Mouse (Mus musculus): ENCODE measurements around the gene Ankdd1b. TPM values are rescaled to one million over a fixed set of nuclear protein-coding genes. Genes with fewer than 3 reads are reported as not detected.
A peak's percentile ranks its signal among the peaks of the same experiment; 100 is the strongest.

Ankdd1b gene
- polyA plus RNA-seq, 1 experiment from 2014 or later: 0.11 TPM

DNA sequence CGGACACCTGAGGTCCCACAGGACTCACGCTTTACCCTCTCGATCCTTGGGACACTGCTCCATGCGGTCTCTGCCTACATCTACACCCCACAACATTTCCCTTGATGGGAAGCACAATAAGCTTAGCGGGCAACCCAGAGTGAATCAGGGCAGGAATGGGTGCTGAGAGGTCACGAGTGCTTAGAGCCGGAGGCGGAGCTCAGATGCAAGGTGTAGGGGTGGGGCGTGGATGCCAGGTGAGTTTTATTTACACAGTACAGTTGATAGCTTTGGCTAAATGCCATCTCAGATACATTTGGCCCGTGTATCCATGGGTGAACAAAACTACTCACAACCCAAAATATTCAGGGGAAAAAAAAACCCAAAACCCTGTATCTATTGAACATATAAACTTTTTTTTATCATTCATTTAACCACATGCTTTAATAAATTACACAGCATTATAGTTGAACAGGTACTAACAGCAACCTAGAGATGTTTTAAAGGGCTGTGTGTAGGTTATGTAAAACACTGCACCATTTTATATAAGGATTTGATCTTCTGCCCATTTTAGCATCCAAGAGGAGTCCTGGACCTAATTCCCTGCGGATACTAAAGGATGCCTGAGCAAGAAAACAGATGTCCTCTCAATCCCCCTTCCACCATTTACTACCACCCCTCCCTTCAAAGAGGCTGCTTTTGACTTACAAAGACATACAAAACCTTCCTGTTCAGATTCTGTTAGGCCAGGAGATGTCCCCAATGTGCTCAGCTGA lies 19.4 kb downstream of the Ankdd1b start:
- no peaks in the 10 kb centered on the region for H3K4me1 ChIP-seq (ENCODE audit: control insufficient read depth, insufficient read depth, low read length)
- H3K9ac ChIP-seq (ENCODE audit: low read length): no peak overlapping the region
- 89% methylated on average over 11 of the region's 11 CpGs for WGBS
- no peak overlapping the region for H3K4me3 ChIP-seq (ENCODE audit: low read depth, low read length)
- DNase-seq (ENCODE audit: low spot score): no peak
- no peak for ATAC-seq (ENCODE audit: insufficient number of reproducible peaks, low FRiP score, low TSS enrichment, low read depth)
- H3K4me2 ChIP-seq (ENCODE audit: low read depth, severe bottlenecking): no peak overlapping the region
- H3K27ac ChIP-seq (replicated peaks; ENCODE audit: low read depth, low read length): no peak overlapping the region
- H3K9me3 ChIP-seq (ENCODE audit: control insufficient read depth, low read length): no peaks in the 10 kb centered on the region
- no peaks in the 10 kb centered on the region for H3K36me3 ChIP-seq (ENCODE audit: control insufficient read depth, insufficient read depth, low read length)
- no peaks in the 10 kb centered on the region for H3K27me3 ChIP-seq (ENCODE audit: control insufficient read depth, insufficient read depth, low read length)

DNA sequence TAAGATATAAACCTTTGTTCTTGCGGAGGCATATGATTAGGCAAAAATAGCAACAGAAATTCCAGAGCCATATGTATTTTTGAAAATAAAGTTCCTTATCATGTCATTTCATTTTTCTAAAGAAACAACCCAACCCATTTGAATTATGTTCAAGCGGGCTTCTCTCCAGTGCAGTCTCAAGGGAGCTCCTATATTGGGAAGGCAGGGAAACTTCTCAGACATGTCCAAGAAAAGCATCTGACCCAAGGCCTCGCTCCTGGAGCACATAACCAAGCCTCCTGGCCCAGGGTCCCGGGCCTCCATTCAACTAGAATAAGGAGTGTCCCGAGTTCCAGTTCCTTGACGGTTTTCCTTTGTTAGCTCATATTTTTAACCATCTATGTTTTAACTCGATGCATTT lies 20.1 kb downstream of the Ankdd1b start:
- H3K4me2 ChIP-seq (ENCODE audit: low read depth, severe bottlenecking): no peak overlapping the region
- H3K36me3 ChIP-seq (ENCODE audit: control insufficient read depth, insufficient read depth, low read length): no peaks in the 10 kb centered on the region
- WGBS: 91% methylated on average over 7 of the region's 7 CpGs
- no peaks in the 10 kb centered on the region for H3K4me1 ChIP-seq (ENCODE audit: control insufficient read depth, insufficient read depth, low read length)
- no peak overlapping the region for H3K9ac ChIP-seq (ENCODE audit: low read length)
- ATAC-seq (ENCODE audit: insufficient number of reproducible peaks, low FRiP score, low TSS enrichment, low read depth): no peak
- no peak for DNase-seq (ENCODE audit: low spot score)
- H3K27ac ChIP-seq (replicated peaks; ENCODE audit: low read depth, low read length): no peak overlapping the region
- H3K27me3 ChIP-seq (ENCODE audit: control insufficient read depth, insufficient read depth, low read length): no peaks in the 10 kb centered on the region
- no peaks in the 10 kb centered on the region for H3K9me3 ChIP-seq (ENCODE audit: control insufficient read depth, low read length)
- H3K4me3 ChIP-seq (ENCODE audit: low read depth, low read length): no peak overlapping the region

DNA sequence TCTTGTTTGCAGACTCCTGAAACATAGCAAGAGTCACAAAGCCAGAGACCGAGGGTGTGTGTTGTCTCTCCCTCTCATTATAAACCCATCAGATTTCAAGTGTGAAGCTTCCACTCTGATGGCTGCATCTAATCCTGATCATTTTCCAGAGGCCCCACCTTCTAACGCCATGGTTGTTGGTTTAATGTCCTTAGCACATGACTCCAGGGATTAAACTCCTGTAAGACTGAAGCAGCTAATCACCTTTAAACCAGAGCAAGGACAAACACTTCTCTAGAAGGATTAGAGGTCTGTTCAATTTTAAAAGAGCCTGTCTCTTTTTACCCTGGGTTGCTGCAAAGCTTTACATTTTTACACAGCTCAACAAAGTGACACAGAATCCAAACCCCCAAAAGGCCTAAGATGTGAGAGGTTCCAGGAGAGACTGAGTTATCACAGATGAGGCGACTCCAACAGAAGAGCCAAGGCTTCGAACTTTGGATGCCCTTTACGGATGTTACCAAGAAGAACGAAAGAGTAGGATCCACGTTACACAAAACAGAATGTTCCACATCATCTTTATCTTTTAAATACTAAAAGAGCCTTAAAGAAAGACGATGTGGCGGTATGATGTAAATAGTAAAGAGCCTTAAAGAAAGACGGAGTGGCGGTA lies 20.7 kb downstream of the Ankdd1b start:
- Histone ChIP-seq H3K4me3 (ENCODE audit: low read depth, low read length) (no peak overlapping the region), H3K4me2 (ENCODE audit: low read depth, severe bottlenecking) (no peak overlapping the region), H3K36me3 (ENCODE audit: control insufficient read depth, insufficient read depth, low read length) (no peaks in the 10 kb centered on the region), H3K27ac (replicated peaks; ENCODE audit: low read depth, low read length) (no peak overlapping the region), H3K27me3 (ENCODE audit: control insufficient read depth, insufficient read depth, low read length) (no peaks in the 10 kb centered on the region), H3K4me1 (ENCODE audit: control insufficient read depth, insufficient read depth, low read length) (no peaks in the 10 kb centered on the region), H3K9me3 (ENCODE audit: control insufficient read depth, low read length) (no peaks in the 10 kb centered on the region), H3K9ac (ENCODE audit: low read length) (no peak overlapping the region)
- DNase-seq (ENCODE audit: low spot score) (no peak), ATAC-seq (ENCODE audit: insufficient number of reproducible peaks, low FRiP score, low TSS enrichment, low read depth) (no peak)
- 86% methylated on average over 11 of the region's 11 CpGs for WGBS

DNA sequence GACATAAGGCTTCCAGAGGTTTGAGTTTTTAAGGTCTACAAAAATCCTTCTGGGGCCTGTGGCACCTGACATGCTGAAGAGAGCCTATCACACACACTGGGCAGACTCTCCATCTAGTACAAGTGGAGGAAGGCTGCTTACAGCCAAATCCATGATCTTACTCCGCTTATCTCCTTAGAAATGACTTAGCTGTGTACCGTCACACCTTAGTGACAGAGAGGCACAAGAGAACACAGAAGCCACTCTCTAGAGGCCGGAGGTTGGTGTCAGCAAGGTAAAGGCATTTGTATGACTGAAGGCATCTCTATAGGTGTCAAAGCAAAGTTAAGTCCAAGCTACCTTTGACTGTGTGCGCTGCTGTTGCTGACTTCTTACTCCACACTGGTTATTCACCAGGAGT lies 30.6 kb downstream of the Ankdd1b start:
- no peak for ATAC-seq (ENCODE audit: insufficient number of reproducible peaks, low FRiP score, low TSS enrichment, low read depth)
- H3K9ac ChIP-seq (ENCODE audit: low read length): no peak overlapping the region
- H3K27ac ChIP-seq (replicated peaks; ENCODE audit: low read depth, low read length): no peak overlapping the region
- no peak overlapping the region for H3K4me3 ChIP-seq (ENCODE audit: low read depth, low read length)
- H3K4me1 ChIP-seq (ENCODE audit: control insufficient read depth, insufficient read depth, low read length): no peaks in the 10 kb centered on the region
- no peaks in the 10 kb centered on the region for H3K9me3 ChIP-seq (ENCODE audit: control insufficient read depth, low read length)
- H3K4me2 ChIP-seq (ENCODE audit: low read depth, severe bottlenecking): no peak overlapping the region
- WGBS: 91% methylated on average over 4 of the region's 4 CpGs
- H3K27me3 ChIP-seq (ENCODE audit: control insufficient read depth, insufficient read depth, low read length): no peaks in the 10 kb centered on the region
- no peaks in the 10 kb centered on the region for H3K36me3 ChIP-seq (ENCODE audit: control insufficient read depth, insufficient read depth, low read length)
- no peak for DNase-seq (ENCODE audit: low spot score)

DNA sequence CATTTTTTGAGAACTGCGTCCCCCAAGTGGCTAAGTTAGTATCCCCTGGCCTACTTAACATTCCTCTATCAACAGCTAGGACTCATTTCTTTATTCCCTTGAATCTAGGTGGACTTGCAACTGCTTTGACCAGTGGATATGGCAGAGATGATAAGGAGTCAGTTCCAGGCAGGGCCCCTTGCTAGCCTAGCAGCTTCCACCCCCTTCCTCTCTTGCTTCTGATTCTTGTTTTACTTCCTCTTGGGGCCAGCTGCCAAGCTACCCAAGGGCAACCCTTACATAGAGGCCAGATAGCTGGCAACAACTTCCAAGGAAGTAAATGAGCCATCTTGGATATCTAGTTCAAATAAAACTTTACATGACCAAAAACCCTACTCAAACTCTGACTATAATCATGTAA lies 34.1 kb downstream of the Ankdd1b start:
- Histone ChIP-seq H3K9ac (ENCODE audit: low read length) (no peak overlapping the region), H3K4me1 (ENCODE audit: control insufficient read depth, insufficient read depth, low read length) (peaks cover 2% of the 10 kb centered on the region; the same call in 1 of the 2 replicates), H3K27me3 (ENCODE audit: control insufficient read depth, insufficient read depth, low read length) (no peaks in the 10 kb centered on the region), H3K4me2 (ENCODE audit: low read depth, severe bottlenecking) (no peak overlapping the region), H3K4me3 (ENCODE audit: low read depth, low read length) (no peak overlapping the region), H3K27ac (replicated peaks; ENCODE audit: low read depth, low read length) (no peak overlapping the region), H3K36me3 (ENCODE audit: control insufficient read depth, insufficient read depth, low read length) (no peaks in the 10 kb centered on the region), H3K9me3 (ENCODE audit: control insufficient read depth, low read length) (no peaks in the 10 kb centered on the region)
- WGBS: 89% methylated on average over 1 of the region's 1 CpGs
- ATAC-seq (ENCODE audit: insufficient number of reproducible peaks, low FRiP score, low TSS enrichment, low read depth) (no peak), DNase-seq (ENCODE audit: low spot score) (no peak)

DNA sequence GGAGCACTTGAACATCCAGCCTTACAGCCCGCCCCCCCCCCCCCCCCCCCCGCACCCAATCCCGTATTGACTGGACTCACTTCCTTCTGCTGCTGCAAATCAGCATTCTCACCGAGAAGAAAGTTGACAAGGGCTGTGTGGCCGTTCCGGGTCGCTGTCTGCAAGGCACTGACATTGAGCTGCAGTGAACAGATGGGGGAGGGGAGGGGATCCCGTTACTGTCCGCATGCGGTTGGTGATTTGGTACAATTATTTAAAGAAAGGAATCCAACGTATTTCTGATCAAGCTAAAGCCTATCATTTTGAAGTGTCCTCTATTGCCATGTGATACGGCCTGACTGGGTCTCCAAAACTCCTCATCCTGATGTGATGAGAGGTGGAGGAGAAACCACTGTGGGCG lies 35.2 kb downstream of the Ankdd1b start:
- H3K4me3 ChIP-seq (ENCODE audit: low read depth, low read length): no peak overlapping the region
- no peak overlapping the region for H3K9ac ChIP-seq (ENCODE audit: low read length)
- H3K4me1 ChIP-seq (ENCODE audit: control insufficient read depth, insufficient read depth, low read length): peaks cover 2% of the 10 kb centered on the region; the same call in 1 of the 2 replicates
- WGBS: 53% methylated on average over 12 of the region's 13 CpGs
- H3K27me3 ChIP-seq (ENCODE audit: control insufficient read depth, insufficient read depth, low read length): no peaks in the 10 kb centered on the region
- H3K4me2 ChIP-seq (ENCODE audit: low read depth, severe bottlenecking): no peak overlapping the region
- no peaks in the 10 kb centered on the region for H3K36me3 ChIP-seq (ENCODE audit: control insufficient read depth, insufficient read depth, low read length)
- peak; percentile 27 for DNase-seq (ENCODE audit: low spot score)
- H3K27ac ChIP-seq (replicated peaks; ENCODE audit: low read depth, low read length): no peak overlapping the region
- H3K9me3 ChIP-seq (ENCODE audit: control insufficient read depth, low read length): no peaks in the 10 kb centered on the region
- no peak for ATAC-seq (ENCODE audit: insufficient number of reproducible peaks, low FRiP score, low TSS enrichment, low read depth)

DNA sequence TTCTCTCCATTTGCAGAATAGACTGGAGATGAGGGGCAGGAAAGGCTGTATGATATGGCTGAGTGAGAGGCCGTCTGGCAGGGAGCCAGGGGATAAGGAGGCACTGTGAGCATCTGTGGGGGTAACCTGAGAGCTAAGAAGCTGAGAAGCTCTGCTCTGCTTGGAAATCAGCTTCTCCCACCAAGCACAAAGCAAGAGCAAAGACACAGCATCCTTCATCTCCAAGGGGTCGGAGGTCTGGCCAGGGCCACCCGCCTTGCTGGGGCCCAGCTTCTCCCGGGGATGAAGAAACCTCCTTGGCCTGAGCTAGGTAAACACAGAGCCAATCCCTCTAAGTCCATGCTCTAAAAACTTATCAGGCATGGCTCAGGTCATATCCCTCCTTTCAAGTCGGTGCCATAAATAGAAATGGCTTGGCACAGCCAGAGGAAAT lies 36.1 kb downstream of the Ankdd1b start:
- H3K9me3 ChIP-seq (ENCODE audit: control insufficient read depth, low read length): no peaks in the 10 kb centered on the region
- no peak overlapping the region for H3K4me2 ChIP-seq (ENCODE audit: low read depth, severe bottlenecking)
- 64% methylated on average over 5 of the region's 5 CpGs for WGBS
- no peaks in the 10 kb centered on the region for H3K36me3 ChIP-seq (ENCODE audit: control insufficient read depth, insufficient read depth, low read length)
- DNase-seq (ENCODE audit: low spot score) (no peak), ATAC-seq (ENCODE audit: insufficient number of reproducible peaks, low FRiP score, low TSS enrichment, low read depth) (no peak)
- no peak overlapping the region for H3K27ac ChIP-seq (replicated peaks; ENCODE audit: low read depth, low read length)
- H3K9ac ChIP-seq (ENCODE audit: low read length): no peak overlapping the region
- peaks cover 2% of the 10 kb centered on the region; the same call in 1 of the 2 replicates for H3K4me1 ChIP-seq (ENCODE audit: control insufficient read depth, insufficient read depth, low read length)
- H3K4me3 ChIP-seq (ENCODE audit: low read depth, low read length): no peak overlapping the region
- no peaks in the 10 kb centered on the region for H3K27me3 ChIP-seq (ENCODE audit: control insufficient read depth, insufficient read depth, low read length)

DNA sequence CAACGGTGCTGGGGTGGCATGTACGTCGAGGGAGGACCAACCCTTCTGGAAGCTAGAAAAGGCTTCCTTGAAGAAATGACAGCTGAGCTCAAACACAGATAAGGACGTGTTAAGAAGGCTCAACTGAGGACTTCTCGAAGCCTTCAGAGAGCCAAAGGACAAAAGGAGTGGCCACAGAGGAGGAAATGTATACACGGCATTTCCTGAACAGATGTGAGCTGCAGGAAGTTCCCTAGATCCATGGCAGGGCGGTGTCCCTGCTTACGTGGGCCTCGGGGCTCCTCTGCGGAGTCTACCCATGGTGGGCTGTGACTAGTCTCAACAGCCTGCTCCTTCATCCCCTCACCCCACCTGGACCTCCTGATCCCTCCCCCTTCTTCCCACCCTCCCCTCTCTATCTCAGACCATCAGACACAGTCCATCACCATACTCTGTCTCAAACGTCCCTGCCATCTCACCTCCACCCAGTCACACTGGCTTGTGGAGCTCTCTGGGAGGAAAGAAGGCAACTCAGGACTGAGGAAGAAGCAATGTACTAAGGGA lies 37.3 kb downstream of the Ankdd1b start:
- 68% methylated on average over 11 of the region's 11 CpGs for WGBS
- no peak for DNase-seq (ENCODE audit: low spot score)
- H3K4me1 ChIP-seq (ENCODE audit: control insufficient read depth, insufficient read depth, low read length): peaks cover 2% of the 10 kb centered on the region; the same call in 1 of the 2 replicates
- no peaks in the 10 kb centered on the region for H3K27me3 ChIP-seq (ENCODE audit: control insufficient read depth, insufficient read depth, low read length)
- H3K4me2 ChIP-seq (ENCODE audit: low read depth, severe bottlenecking): no peak overlapping the region
- no peak overlapping the region for H3K27ac ChIP-seq (replicated peaks; ENCODE audit: low read depth, low read length)
- no peak for ATAC-seq (ENCODE audit: insufficient number of reproducible peaks, low FRiP score, low TSS enrichment, low read depth)
- no peak overlapping the region for H3K4me3 ChIP-seq (ENCODE audit: low read depth, low read length)
- no peaks in the 10 kb centered on the region for H3K9me3 ChIP-seq (ENCODE audit: control insufficient read depth, low read length)
- H3K36me3 ChIP-seq (ENCODE audit: control insufficient read depth, insufficient read depth, low read length): no peaks in the 10 kb centered on the region
- H3K9ac ChIP-seq (ENCODE audit: low read length): no peak overlapping the region
